Mouse (Mus musculus) C2C12 (cell line): ENCODE data around the gene Mical2.
A peak's percentile ranks its signal among the peaks of the same experiment; 100 is the strongest.

Experiments used
- CTCF ChIP-seq: IDR thresholded peaks from one replicate; pipeline ENCODE4 v1.5.1; 2011; ENCODE audit not compliant: control insufficient read depth, insufficient read depth, insufficient read length
- MAX ChIP-seq: IDR thresholded peaks from one replicate; pipeline ENCODE4 v1.6.1; 2011; ENCODE audit warnings: mild to moderate bottlenecking, control low read depth

GRCm38 (mm10) chr7:112225615-112226262 lies at the start of gene Mical2:
- TF ChIP-seq CTCF (no peak), MAX (peak; percentile 89)
